Mouse (Mus musculus) left cerebral cortex, adult 6 months (tissue): Measurements from ENCODE around the gene Tstd3. TPM values are rescaled to one million over a fixed set of nuclear protein-coding genes. Genes with fewer than 3 reads are reported as not detected.

ENCODE experiments used
- long read RNA-seq, 2 experiments: library from polyadenylated mRNA; unstranded; transcript quantifications; one replicate each; pipeline ENCODE4 v2.0.0; 2019 to 2020
- polyA plus RNA-seq: library from polyadenylated mRNA; unstranded; fragments of <200 nt; fragmentation: Nextera tagmentation; gene quantifications from 2 replicates; pipeline ENCODE4 v1.2.3, GENCODE M21; 2021

Gene Tstd3
- 20.7 and 22.3 TPM in 2 replicates for polyA plus RNA-seq
- long read RNA-seq, experiment 1, transcript Tstd3-201 (4 exons, 1,588 nt): major isoform, 95 of 98 reads
- long read RNA-seq, experiment 1, partial matches to known transcripts: 3 of 98 reads
- long read RNA-seq, experiment 1, other reads (novel, unspliced or antisense): 0 of 98 reads
- long read RNA-seq, experiment 2, transcript Tstd3-201 (4 exons, 1,588 nt): major isoform, 26 of 30 reads
- long read RNA-seq, experiment 2, partial matches to known transcripts: 4 of 30 reads
- long read RNA-seq, experiment 2, other reads (novel, unspliced or antisense): 0 of 30 reads

DNA sequence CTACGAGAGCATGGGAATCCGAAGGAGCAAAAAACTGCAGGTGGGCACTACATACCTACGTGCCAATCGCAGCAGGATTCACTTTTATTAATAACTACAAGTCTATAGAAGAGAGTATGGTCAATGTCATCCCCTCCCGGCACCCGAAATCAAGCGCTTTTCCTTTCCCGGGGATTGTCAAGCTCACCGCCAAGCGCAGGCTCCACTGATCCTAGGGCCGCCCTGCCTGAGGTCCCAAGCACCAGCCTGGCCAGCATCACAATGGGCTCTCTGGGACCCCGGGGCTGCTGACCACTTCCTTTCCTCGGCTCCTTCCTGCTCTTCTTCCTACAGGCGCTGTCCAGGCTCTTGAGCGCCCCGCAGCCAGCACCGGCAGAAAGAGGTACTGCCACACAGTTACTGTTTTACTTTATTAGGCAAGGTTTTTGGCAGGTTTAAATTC is at the start of gene Tstd3, which contains the start of gene Usp45:
Gene Tstd3, minus strand, starts transcription at position 350 of the 442 bp plus-strand sequence.
Gene Usp45, plus strand, starts transcription at position 294 of the 442 bp plus-strand sequence.

GRCm38 (mm10) chr4:21727615-21728165 is 39.3 kb downstream of the Tstd3 start, which contains the start of gene Ccnc:
Gene Ccnc, plus strand, starts transcription at chr4:21727701.

Other genes with a start within 250 kb of the Tstd3 start
- not detected in 2 replicates for gene Prdm13, start 81.2 kb downstream of the Tstd3 start, polyA plus RNA-seq
- gene Ccnc, start 39.5 kb downstream of the Tstd3 start, polyA plus RNA-seq: 41.0 and 46.0 TPM in 2 replicates
- 6.1 and 9.7 TPM in 2 replicates for gene Usp45, start 56 bp downstream of the Tstd3 start, polyA plus RNA-seq
- 46.2 and 57.1 TPM in 2 replicates for gene Pnisr, start 80.4 kb upstream of the Tstd3 start, polyA plus RNA-seq
- 13.0 and 13.2 TPM in 2 replicates for gene Coq3, start 112.5 kb upstream of the Tstd3 start, polyA plus RNA-seq
- gene Faxc, start 164.1 kb upstream of the Tstd3 start, polyA plus RNA-seq: 5.4 and 13.5 TPM in 2 replicates